8 mouse cellular contexts compared by ENCODE assay signal in the genomic region with DNA sequence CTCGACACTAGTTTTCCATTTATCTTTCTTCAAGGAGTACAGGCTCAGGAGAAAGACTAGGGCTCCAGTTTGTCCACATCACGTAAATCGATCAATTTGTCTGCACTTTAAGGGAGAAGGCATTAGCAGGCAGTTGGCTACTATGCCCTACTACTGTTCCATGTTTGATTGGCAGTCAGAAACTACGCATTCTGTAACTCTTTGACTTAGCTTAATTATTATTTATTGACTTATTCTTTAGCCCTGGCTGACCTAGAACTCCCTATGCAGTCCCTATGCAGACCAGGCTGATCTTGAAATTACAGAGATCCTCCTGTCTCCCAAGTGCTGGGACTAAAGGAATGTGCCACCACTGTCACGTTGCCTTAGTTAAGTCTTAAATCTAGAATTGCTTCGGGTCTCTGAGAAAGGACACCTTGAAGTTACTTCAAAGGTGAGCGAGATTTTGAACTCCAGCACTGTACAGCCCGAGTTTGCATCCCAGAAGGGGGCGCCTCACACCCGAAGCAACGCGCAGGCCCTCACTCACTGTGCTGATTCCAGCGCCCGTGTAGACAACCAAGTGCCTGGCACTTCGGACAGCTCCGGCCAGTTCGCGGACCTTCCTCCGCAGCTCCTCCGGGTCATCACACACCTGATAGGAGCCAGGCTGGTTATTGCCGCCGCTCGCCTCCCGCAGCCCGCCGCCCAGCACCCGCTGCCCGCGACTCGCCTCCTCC. TPM values are rescaled to one million over a fixed set of nuclear protein-coding genes. Genes with fewer than 3 reads are reported as not detected.
DNase-seq lines count a peak whose midpoint lies in the region; ATAC-seq lines count a peak whose summit lies in the region.

No protein-coding gene starts in this region.

- H3K9ac ChIP-seq in heart, embryonic 11.5 days (ENCODE audit: low read depth, low read length): peak overlapping the region; percentile 86
- peak overlapping the region; percentile 62 for H3K9ac ChIP-seq in forebrain, embryonic 16.5 days (replicated peaks; ENCODE audit: low read depth, low read length)
- H3K9ac ChIP-seq in intestine, embryonic 14.5 days (ENCODE audit: low read length): peak overlapping the region; percentile 73
- H3K9ac ChIP-seq in midbrain, embryonic 15.5 days: peak overlapping the region; percentile 74
- peak overlapping the region; percentile 83 for H3K9ac ChIP-seq in stomach, embryonic 16.5 days (ENCODE audit: low read length)

- H3K36me3 ChIP-seq in heart, embryonic 11.5 days (ENCODE audit: control insufficient read depth, insufficient read depth, low read length): peaks cover 19% of the 10 kb centered on the region; the same call in 1 of the 2 replicates
- peaks cover 16% of the 10 kb centered on the region for H3K36me3 ChIP-seq in forebrain, embryonic 16.5 days (ENCODE audit: control insufficient read depth, insufficient read depth)
- peaks cover 51% of the 10 kb centered on the region for H3K36me3 ChIP-seq in intestine, embryonic 14.5 days (ENCODE audit: control insufficient read depth, insufficient read depth, low read length)
- peaks cover 35% of the 10 kb centered on the region for H3K36me3 ChIP-seq in midbrain, embryonic 15.5 days (replicated peaks)
- H3K36me3 ChIP-seq in stomach, embryonic 16.5 days (ENCODE audit: control insufficient read depth, insufficient read depth, low read length): peaks cover 11% of the 10 kb centered on the region; the same call in 1 of the 2 replicates

- peak overlapping the region; percentile 94 for H3K4me2 ChIP-seq in heart, embryonic 11.5 days
- H3K4me2 ChIP-seq in forebrain, embryonic 16.5 days (ENCODE audit: low read length): peak overlapping the region; percentile 79
- H3K4me2 ChIP-seq in intestine, embryonic 14.5 days (ENCODE audit: low read length): peak overlapping the region; percentile 98
- peak overlapping the region; percentile 99 for H3K4me2 ChIP-seq in midbrain, embryonic 15.5 days
- H3K4me2 ChIP-seq in stomach, embryonic 16.5 days (ENCODE audit: low read depth, low read length): peak overlapping the region; percentile 90

- WGBS in heart, embryonic 11.5 days (ENCODE audit: insufficient replicate concordance): 12% methylated on average over 30 of the region's 30 CpGs
- WGBS in forebrain, embryonic 16.5 days: 11% methylated on average over 30 of the region's 30 CpGs
- 14% methylated on average over 29 of the region's 30 CpGs for WGBS in intestine, embryonic 14.5 days
- 13% methylated on average over 30 of the region's 30 CpGs for WGBS in midbrain, embryonic 15.5 days
- WGBS in stomach, embryonic 16.5 days: 11% methylated on average over 30 of the region's 30 CpGs

- intact Hi-C loops in heart, postnatal 25 days (cut with DNase I): loop anchor here (2.0 kb wide), 1 partner anchor 89 kb away; the partner anchor contains the start of genes Cenpx and Lrrc45

- peak overlapping the region; percentile 84 for H3K27ac ChIP-seq in heart, embryonic 11.5 days (ENCODE audit: low read depth, low read length)
- H3K27ac ChIP-seq in forebrain, embryonic 16.5 days (ENCODE audit: low read length): peak overlapping the region; percentile 76
- peak overlapping the region; percentile 70 for H3K27ac ChIP-seq in intestine, embryonic 14.5 days (ENCODE audit: low read depth)
- H3K27ac ChIP-seq in midbrain, embryonic 15.5 days: peak overlapping the region; percentile 77
- peak overlapping the region; percentile 89 for H3K27ac ChIP-seq in stomach, embryonic 16.5 days (ENCODE audit: low read length)

- no peaks in the 10 kb centered on the region for H3K9me3 ChIP-seq in heart, embryonic 11.5 days (replicated peaks; ENCODE audit: control insufficient read depth, low read length)
- H3K9me3 ChIP-seq in forebrain, embryonic 16.5 days (ENCODE audit: control insufficient read depth, low read length): no peaks in the 10 kb centered on the region
- H3K9me3 ChIP-seq in intestine, embryonic 14.5 days (ENCODE audit: control insufficient read depth, low read length): no peaks in the 10 kb centered on the region
- no peaks in the 10 kb centered on the region for H3K9me3 ChIP-seq in midbrain, embryonic 15.5 days
- no peaks in the 10 kb centered on the region for H3K9me3 ChIP-seq in stomach, embryonic 16.5 days (replicated peaks; ENCODE audit: control insufficient read depth, low read length)

- peak overlapping the region; percentile 99 for H3K4me3 ChIP-seq in heart, embryonic 11.5 days (ENCODE audit: low read depth, low read length)
- peak overlapping the region; percentile 79 for H3K4me3 ChIP-seq in forebrain, embryonic 16.5 days (replicated peaks; ENCODE audit: low read length)
- peak overlapping the region; percentile 97 for H3K4me3 ChIP-seq in intestine, embryonic 14.5 days (ENCODE audit: low read depth, low read length)
- H3K4me3 ChIP-seq in midbrain, embryonic 15.5 days: peak overlapping the region; percentile 88
- peak overlapping the region; percentile 100 for H3K4me3 ChIP-seq in stomach, embryonic 16.5 days (replicated peaks; ENCODE audit: low read length)

- no peaks in the 10 kb centered on the region for H3K27me3 ChIP-seq in heart, embryonic 11.5 days (ENCODE audit: control insufficient read depth, insufficient read depth, low read length)
- no peaks in the 10 kb centered on the region for H3K27me3 ChIP-seq in forebrain, embryonic 16.5 days (replicated peaks; ENCODE audit: control insufficient read depth, insufficient read depth, low read length)
- H3K27me3 ChIP-seq in intestine, embryonic 14.5 days (replicated peaks; ENCODE audit: control insufficient read depth, insufficient read depth, low read length): no peaks in the 10 kb centered on the region
- no peaks in the 10 kb centered on the region for H3K27me3 ChIP-seq in midbrain, embryonic 15.5 days (replicated peaks)
- H3K27me3 ChIP-seq in stomach, embryonic 16.5 days (ENCODE audit: control insufficient read depth, insufficient read depth, low read length): no peaks in the 10 kb centered on the region

- peak; percentile 76 for ATAC-seq in heart, embryonic 11.5 days (replicated peaks; ENCODE audit: insufficient number of reproducible peaks, low FRiP score, low TSS enrichment)
- ATAC-seq in forebrain, embryonic 16.5 days: peak; percentile 74
- peak; percentile 77 for ATAC-seq in intestine, embryonic 14.5 days (replicated peaks; ENCODE audit: low FRiP score, low TSS enrichment, low read depth)
- peak; percentile 62 for ATAC-seq in midbrain, embryonic 15.5 days (replicated peaks)
- ATAC-seq in stomach, embryonic 16.5 days (ENCODE audit: insufficient read depth, low FRiP score): peak; percentile 78; the same call in 1 of the 2 replicates

- H3K4me1 ChIP-seq in heart, embryonic 11.5 days (ENCODE audit: control insufficient read depth, insufficient read depth, low read length): peaks cover 17% of the 10 kb centered on the region
- H3K4me1 ChIP-seq in forebrain, embryonic 16.5 days (replicated peaks; ENCODE audit: control insufficient read depth, insufficient read depth, low read length): peaks cover 15% of the 10 kb centered on the region
- peaks cover 12% of the 10 kb centered on the region for H3K4me1 ChIP-seq in intestine, embryonic 14.5 days (replicated peaks; ENCODE audit: control insufficient read depth, insufficient read depth, low read length)
- peaks cover 19% of the 10 kb centered on the region for H3K4me1 ChIP-seq in midbrain, embryonic 15.5 days
- H3K4me1 ChIP-seq in stomach, embryonic 16.5 days (ENCODE audit: control insufficient read depth, insufficient read depth, low read length): peaks cover 15% of the 10 kb centered on the region

- no peak for DNase-seq in heart, postnatal 25 days (ENCODE audit: low spot score)
- peak; percentile 78 for DNase-seq in brain, adult 2 months (ENCODE audit: low read depth, low spot score)
- peak; percentile 82 for DNase-seq in intestine, embryonic 14.5 days (ENCODE audit: low spot score)
- DNase-seq in liver: peak; percentile 85

RNA-seq across cellular contexts. Expression of gene Sirt7, which starts 0.9 kb away (rescaled TPM):
- 18.8 and 22.5 TPM in 2 replicates for polyA plus RNA-seq in heart, embryonic 11.5 days (2014; fragmentation: Nextera tagmentation; extraction: Ambion mirVana)
- total RNA-seq in heart, postnatal 25 days (2021): 1 to 10 TPM; 7.7 to 8.3 TPM
- polyA plus RNA-seq in forebrain, embryonic 16.5 days (2015; fragmentation: Nextera tagmentation; extraction: Ambion mirVana): 50.2 and 50.6 TPM in 2 replicates
- polyA plus RNA-seq in intestine, embryonic 14.5 days (2014; fragmentation: Nextera tagmentation; extraction: Ambion mirVana): 31.8 and 35.6 TPM in 2 replicates
- 45.8 and 48.2 TPM in 2 replicates for polyA plus RNA-seq in midbrain, embryonic 15.5 days (2015; fragmentation: Nextera tagmentation; extraction: Ambion mirVana)
- polyA plus RNA-seq in stomach, embryonic 16.5 days (2015; fragmentation: Nextera tagmentation; extraction: Ambion mirVana): 36.6 and 37.7 TPM in 2 replicates

RNA-seq across cellular contexts. Expression of gene Pcyt2, which starts 6.4 kb away (rescaled TPM):
- 79.2 and 79.9 TPM in 2 replicates for polyA plus RNA-seq in heart, embryonic 11.5 days (2014; fragmentation: Nextera tagmentation; extraction: Ambion mirVana)
- 10 to 100 TPM; 54.2 to 59.3 TPM for total RNA-seq in heart, postnatal 25 days (2021)
- 175 and 234 TPM in 2 replicates for polyA plus RNA-seq in forebrain, embryonic 16.5 days (2015; fragmentation: Nextera tagmentation; extraction: Ambion mirVana)
- polyA plus RNA-seq in intestine, embryonic 14.5 days (2014; fragmentation: Nextera tagmentation; extraction: Ambion mirVana): 157 and 179 TPM in 2 replicates
- polyA plus RNA-seq in midbrain, embryonic 15.5 days (2015; fragmentation: Nextera tagmentation; extraction: Ambion mirVana): 222 and 233 TPM in 2 replicates
- 185 and 197 TPM in 2 replicates for polyA plus RNA-seq in stomach, embryonic 16.5 days (2015; fragmentation: Nextera tagmentation; extraction: Ambion mirVana)

RNA-seq across cellular contexts. Expression of gene Mafg, which starts 9.3 kb away (rescaled TPM):
- 19.4 and 20.2 TPM in 2 replicates for polyA plus RNA-seq in heart, embryonic 11.5 days (2014; fragmentation: Nextera tagmentation; extraction: Ambion mirVana)
- 10 to 100 TPM; 38.7 to 42.1 TPM for total RNA-seq in heart, postnatal 25 days (2021)
- polyA plus RNA-seq in forebrain, embryonic 16.5 days (2015; fragmentation: Nextera tagmentation; extraction: Ambion mirVana): 39.9 and 40.1 TPM in 2 replicates
- 20.1 and 25.0 TPM in 2 replicates for polyA plus RNA-seq in intestine, embryonic 14.5 days (2014; fragmentation: Nextera tagmentation; extraction: Ambion mirVana)
- polyA plus RNA-seq in midbrain, embryonic 15.5 days (2015; fragmentation: Nextera tagmentation; extraction: Ambion mirVana): 42.0 and 45.2 TPM in 2 replicates
- polyA plus RNA-seq in stomach, embryonic 16.5 days (2015; fragmentation: Nextera tagmentation; extraction: Ambion mirVana): 19.5 and 22.1 TPM in 2 replicates

RNA-seq across cellular contexts. Expression of gene Npb, which starts 15.8 kb away (rescaled TPM):
- polyA plus RNA-seq in heart, embryonic 11.5 days (2014; fragmentation: Nextera tagmentation; extraction: Ambion mirVana): 8.8 and 9.1 TPM in 2 replicates
- not detected for total RNA-seq in heart, postnatal 25 days (2021)
- polyA plus RNA-seq in forebrain, embryonic 16.5 days (2015; fragmentation: Nextera tagmentation; extraction: Ambion mirVana): not detected in 2 replicates
- polyA plus RNA-seq in intestine, embryonic 14.5 days (2014; fragmentation: Nextera tagmentation; extraction: Ambion mirVana): 3.5 and 4.4 TPM in 2 replicates
- 0.59 and 1.3 TPM in 2 replicates for polyA plus RNA-seq in midbrain, embryonic 15.5 days (2015; fragmentation: Nextera tagmentation; extraction: Ambion mirVana)
- 14.9 and 19.1 TPM in 2 replicates for polyA plus RNA-seq in stomach, embryonic 16.5 days (2015; fragmentation: Nextera tagmentation; extraction: Ambion mirVana)

RNA-seq across cellular contexts. Expression of gene Pycr1, which starts 19.4 kb away (rescaled TPM):
- 22.8 and 24.9 TPM in 2 replicates for polyA plus RNA-seq in heart, embryonic 11.5 days (2014; fragmentation: Nextera tagmentation; extraction: Ambion mirVana)
- total RNA-seq in heart, postnatal 25 days (2021): 1 to 10 TPM; 1.6 to 2.3 TPM
- polyA plus RNA-seq in forebrain, embryonic 16.5 days (2015; fragmentation: Nextera tagmentation; extraction: Ambion mirVana): 34.9 and 36.5 TPM in 2 replicates
- polyA plus RNA-seq in intestine, embryonic 14.5 days (2014; fragmentation: Nextera tagmentation; extraction: Ambion mirVana): 22.4 and 23.2 TPM in 2 replicates
- 18.2 and 21.2 TPM in 2 replicates for polyA plus RNA-seq in midbrain, embryonic 15.5 days (2015; fragmentation: Nextera tagmentation; extraction: Ambion mirVana)
- polyA plus RNA-seq in stomach, embryonic 16.5 days (2015; fragmentation: Nextera tagmentation; extraction: Ambion mirVana): 37.8 and 38.0 TPM in 2 replicates
